Mouse (Mus musculus) cerebellum, adult 2 months (tissue): ENCODE measurements around the gene Bach2.

Experiments
- CTCF ChIP-seq: fragments of 200-500 bp; IDR thresholded peaks from 2 replicates; pipeline ENCODE4 v1.5.1; 2011; ENCODE audit warnings: low read depth, mild to moderate bottlenecking, control low read depth, low read length, moderate library complexity, borderline replicate concordance; ENCODE audit not compliant: insufficient read depth
- POLR2A ChIP-seq: fragments of 200-500 bp; IDR thresholded peaks from 2 replicates; pipeline ENCODE4 v1.6.1; 2011; ENCODE audit warnings: low read length, control low read depth, borderline replicate concordance; ENCODE audit not compliant: insufficient read depth

DNA sequence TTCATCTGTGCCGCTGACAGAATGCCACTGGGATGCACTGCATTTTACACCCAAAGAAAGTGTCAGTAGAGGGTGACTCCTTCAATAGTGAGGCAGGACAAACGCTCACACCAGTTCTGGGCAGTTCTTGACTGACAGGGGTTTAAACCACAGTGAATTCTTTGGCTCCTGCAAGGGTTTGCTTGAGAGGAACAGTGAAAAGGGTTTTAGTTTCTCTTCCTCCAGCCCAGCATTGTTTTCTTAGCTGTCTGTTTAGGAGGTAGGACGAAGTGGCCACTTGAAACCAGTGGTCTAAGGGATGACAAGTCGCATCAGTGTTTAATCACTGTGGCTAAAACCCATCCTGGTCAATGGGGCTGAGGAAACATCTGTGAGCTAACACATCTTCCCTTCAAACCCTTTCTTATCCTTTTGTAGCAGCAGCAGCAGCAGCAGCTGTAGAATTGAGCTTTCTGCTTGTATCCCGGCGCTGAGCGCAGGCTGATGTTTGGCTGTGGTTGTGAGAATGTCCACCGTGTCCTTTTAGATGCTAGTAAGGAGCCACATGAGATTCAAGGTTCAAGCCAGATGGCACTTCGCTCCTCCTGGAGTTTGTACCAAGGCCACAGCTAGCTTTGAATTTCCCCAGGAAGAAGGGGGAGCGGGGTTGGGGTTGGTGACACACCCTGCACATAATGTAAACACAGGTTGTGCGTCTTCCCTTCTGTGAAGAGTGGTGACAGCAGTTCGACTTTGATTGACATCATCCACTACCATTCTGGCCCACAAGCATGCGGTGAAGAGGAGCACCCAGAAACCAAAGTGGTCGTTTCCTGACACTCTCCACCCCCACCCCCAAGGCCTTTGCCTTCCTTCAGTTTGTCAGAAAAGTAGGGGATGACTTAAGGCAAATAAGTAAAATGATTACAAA is 104.9 kb downstream of the Bach2 start:
- TF ChIP-seq POLR2A (no peak), CTCF (no peak)
